9 mouse cellular contexts compared by ENCODE assay signal in genomic region chr16:5765143-5765542, GRCm38 (mm10).
DNase-seq lines count a peak whose midpoint lies in the region; ATAC-seq and TF ChIP-seq lines count a peak whose summit lies in the region.
"Had no signal": no experiment of that assay in that cellular context is flagged by ENCODE, and none has a peak within 500 bp of the region (broad histone marks: within the 10 kb centered on the region; RNA-seq: fewer than 3 reads in every experiment).

No protein-coding gene starts in this region.

- intact Hi-C loops in left cerebral cortex, adult 2 months (cut with DNase I) = no loop called here

- no peak for TF ChIP-seq CTCF in heart, postnatal 0 days (IDR thresholded peaks at IDR 0.05; ENCODE audit: low read depth)
- no peak for TF ChIP-seq CTCF in left cerebral cortex, adult 2 months (IDR thresholded peaks at IDR 0.05)

- no peaks in the 10 kb centered on the region for H3K27me3 ChIP-seq in heart, postnatal 0 days (ENCODE audit: control insufficient read depth, insufficient read depth, low read length)
- H3K27me3 ChIP-seq in heart, embryonic 11.5 days (ENCODE audit: control insufficient read depth, insufficient read depth, low read length) = no peaks in the 10 kb centered on the region
- H3K27me3 ChIP-seq in neural tube, embryonic 15.5 days (replicated peaks) = no peaks in the 10 kb centered on the region
- no peaks in the 10 kb centered on the region for H3K27me3 ChIP-seq in embryonic facial prominence, embryonic 10.5 days (replicated peaks; ENCODE audit: low read depth, poor library complexity, severe bottlenecking)
- H3K27me3 ChIP-seq: heart, embryonic 15.5 days had no signal

- DNase-seq in heart, postnatal 0 days (ENCODE audit: low spot score) = peak; percentile 15
- peak; percentile 54 for DNase-seq in neural tube, embryonic 10.5 days (ENCODE audit: extremely low spot score, low spot score)
- peak; percentile 76 for DNase-seq in embryonic facial prominence, embryonic 10.5 days (ENCODE audit: low spot score)
- DNase-seq in testis, postnatal 10 days (ENCODE audit: low spot score) = peak; percentile 78
- DNase-seq in left cerebral cortex, adult 2 months (ENCODE audit: extremely low spot score in 1 of 2, low spot score in 2 of 2) = no peak
- DNase-seq in urinary bladder, adult 18-20 months (ENCODE audit: low spot score in 2 of 2) = no peak

- no peak overlapping the region for H3K9ac ChIP-seq in heart, postnatal 0 days (replicated peaks; ENCODE audit: low read depth, low read length)
- H3K9ac ChIP-seq in heart, embryonic 11.5 days (ENCODE audit: low read depth, low read length) = no peak overlapping the region
- no peak overlapping the region for H3K9ac ChIP-seq in neural tube, embryonic 15.5 days (replicated peaks)
- H3K9ac ChIP-seq: heart, embryonic 15.5 days had no signal

- no peak overlapping the region for H3K4me2 ChIP-seq in heart, postnatal 0 days (ENCODE audit: low read depth, low read length)
- H3K4me2 ChIP-seq in heart, embryonic 11.5 days = no peak overlapping the region
- H3K4me2 ChIP-seq in neural tube, embryonic 15.5 days = no peak overlapping the region
- H3K4me2 ChIP-seq: heart, embryonic 15.5 days had no signal

- WGBS in heart, postnatal 0 days = 27% methylated on average over 4 of the region's 4 CpGs
- WGBS in heart, embryonic 11.5 days (ENCODE audit: insufficient replicate concordance) = 23% methylated on average over 4 of the region's 4 CpGs
- WGBS in neural tube, embryonic 15.5 days = 40% methylated on average over 4 of the region's 4 CpGs
- WGBS in embryonic facial prominence, embryonic 10.5 days = 34% methylated on average over 4 of the region's 4 CpGs

- no peak overlapping the region for H3K27ac ChIP-seq in heart, postnatal 0 days (ENCODE audit: low read depth)
- H3K27ac ChIP-seq in heart, embryonic 11.5 days (ENCODE audit: low read depth, low read length) = no peak overlapping the region
- no peak overlapping the region for H3K27ac ChIP-seq in neural tube, embryonic 15.5 days (replicated peaks)
- no peak overlapping the region for H3K27ac ChIP-seq in embryonic facial prominence, embryonic 10.5 days (replicated peaks)
- H3K27ac ChIP-seq in left cerebral cortex, adult 2 months = no peak overlapping the region
- H3K27ac ChIP-seq: heart, embryonic 15.5 days had no signal

- H3K4me3 ChIP-seq in heart, postnatal 0 days (ENCODE audit: low read depth, low read length) = no peak overlapping the region
- no peak overlapping the region for H3K4me3 ChIP-seq in heart, embryonic 11.5 days (ENCODE audit: low read depth, low read length)
- no peak overlapping the region for H3K4me3 ChIP-seq in neural tube, embryonic 15.5 days (replicated peaks)
- no peak overlapping the region for H3K4me3 ChIP-seq in embryonic facial prominence, embryonic 10.5 days
- no peak overlapping the region for H3K4me3 ChIP-seq in left cerebral cortex, adult 2 months
- H3K4me3 ChIP-seq: heart, embryonic 15.5 days had no signal

- ATAC-seq in heart, postnatal 0 days (ENCODE audit: insufficient read depth, low read depth) = no peak
- ATAC-seq in heart, embryonic 11.5 days (replicated peaks; ENCODE audit: insufficient number of reproducible peaks, low FRiP score, low TSS enrichment) = no peak
- ATAC-seq in neural tube, embryonic 15.5 days (ENCODE audit: low FRiP score) = no peak

- TF ChIP-seq EP300 in heart, postnatal 0 days (IDR thresholded peaks at IDR 0.05; ENCODE audit: low read depth) = no peak

- no peaks in the 10 kb centered on the region for H3K4me1 ChIP-seq in heart, postnatal 0 days (ENCODE audit: control insufficient read depth, insufficient read depth)
- H3K4me1 ChIP-seq in heart, embryonic 11.5 days (ENCODE audit: control insufficient read depth, insufficient read depth, low read length) = no peaks in the 10 kb centered on the region
- peaks cover 15% of the 10 kb centered on the region for H3K4me1 ChIP-seq in neural tube, embryonic 15.5 days
- no peaks in the 10 kb centered on the region for H3K4me1 ChIP-seq in embryonic facial prominence, embryonic 10.5 days
- H3K4me1 ChIP-seq: heart, embryonic 15.5 days had no signal

- no peaks in the 10 kb centered on the region for H3K36me3 ChIP-seq in heart, postnatal 0 days (replicated peaks; ENCODE audit: control insufficient read depth, insufficient read depth, low read length)
- no peaks in the 10 kb centered on the region for H3K36me3 ChIP-seq in heart, embryonic 11.5 days (ENCODE audit: control insufficient read depth, insufficient read depth, low read length)
- no peaks in the 10 kb centered on the region for H3K36me3 ChIP-seq in neural tube, embryonic 15.5 days
- H3K36me3 ChIP-seq in embryonic facial prominence, embryonic 10.5 days (replicated peaks) = no peaks in the 10 kb centered on the region
- H3K36me3 ChIP-seq: heart, embryonic 15.5 days had no signal

- no peaks in the 10 kb centered on the region for H3K9me3 ChIP-seq in heart, postnatal 0 days (replicated peaks; ENCODE audit: control insufficient read depth, low read length)
- H3K9me3 ChIP-seq in heart, embryonic 11.5 days (replicated peaks; ENCODE audit: control insufficient read depth, low read length) = no peaks in the 10 kb centered on the region
- H3K9me3 ChIP-seq in neural tube, embryonic 15.5 days (replicated peaks) = no peaks in the 10 kb centered on the region
- no peaks in the 10 kb centered on the region for H3K9me3 ChIP-seq in embryonic facial prominence, embryonic 10.5 days
- H3K9me3 ChIP-seq: heart, embryonic 15.5 days had no signal

Comparison
In these comparisons a context has a peak if more than half of its experiments do, and no peak if none do; other contexts are left out.
1. DNase-seq: peak in heart, postnatal 0 days (single experiment), neural tube, embryonic 10.5 days (single experiment), embryonic facial prominence, embryonic 10.5 days (single experiment) and testis, postnatal 10 days (single experiment); none in left cerebral cortex, adult 2 months (0 of 2) and urinary bladder, adult 18-20 months (0 of 2).